17 mouse cellular contexts compared by ENCODE assay signal in genomic region chr17:25564481-25564880, GRCm38 (mm10). TPM values are rescaled to one million over a fixed set of nuclear protein-coding genes. Genes with fewer than 3 reads are reported as not detected.
A peak's percentile ranks its signal among the peaks of the same experiment; 100 is the strongest.
DNase-seq lines count a peak whose midpoint lies in the region; ATAC-seq and TF ChIP-seq lines count a peak whose summit lies in the region.
"Had no signal": no experiment of that assay in that cellular context is flagged by ENCODE, and none has a peak within 500 bp of the region (broad histone marks: within the 10 kb centered on the region; RNA-seq: fewer than 3 reads in every experiment).

No protein-coding gene starts in this region.

- H3K27ac ChIP-seq in midbrain, postnatal 0 days (ENCODE audit: low read depth, low read length), result 0 out of 2 replicates have a peak overlapping the region, but pooled peaks have one; percentile 14
- no peak overlapping the region for H3K27ac ChIP-seq in midbrain, embryonic 14.5 days (replicated peaks; ENCODE audit: low read depth, low read length)
- H3K27ac ChIP-seq in forebrain, postnatal 0 days (ENCODE audit: low read depth, low read length), result peak overlapping the region; percentile 40; the same call in 1 of the 2 replicates
- H3K27ac ChIP-seq: limb, embryonic 15.5 days had no signal

- TF ChIP-seq CTCF in midbrain, postnatal 0 days (IDR thresholded peaks at IDR 0.05), result no peak
- no peak for TF ChIP-seq CTCF in forebrain, postnatal 0 days (IDR thresholded peaks at IDR 0.05; ENCODE audit: low read depth)

- H3K9ac ChIP-seq in midbrain, postnatal 0 days (replicated peaks; ENCODE audit: low read length, poor library complexity, severe bottlenecking), result no peak overlapping the region
- H3K9ac ChIP-seq in midbrain, embryonic 14.5 days (replicated peaks; ENCODE audit: low read length), result no peak overlapping the region
- no peak overlapping the region for H3K9ac ChIP-seq in forebrain, postnatal 0 days
- H3K9ac ChIP-seq: limb, embryonic 15.5 days had no signal

- DNase-seq in frontal cortex, postnatal 10 days (ENCODE audit: low spot score in 2 of 2), result peak; percentile 52 to 63
- no peak for DNase-seq in frontal cortex, adult 2 months (ENCODE audit: extremely low spot score in 1 of 2, low spot score in 1 of 2)
- DNase-seq in midbrain, postnatal 0 days (ENCODE audit: low spot score), result peak; percentile 62
- DNase-seq in midbrain, embryonic 14.5 days, result no peak
- DNase-seq in forebrain, postnatal 0 days, result peak; percentile 57
- peak; percentile 32 to 84 for DNase-seq in layer of hippocampus, postnatal 14 days (ENCODE audit: low spot score in 2 of 2)
- DNase-seq in kidney, adult 11 months, result no peak
- DNase-seq in spleen, postnatal 10 days (ENCODE audit: low spot score in 2 of 2), result no peak
- DNase-seq: adrenal gland, postnatal 36 days; gastrocnemius, postnatal 10 days; heart, postnatal 36 days; kidney, adult 8-10 months; lung, adult 18-20 months; right cerebral cortex, postnatal 25 days had no signal

- H3K27me3 ChIP-seq in midbrain, postnatal 0 days (ENCODE audit: insufficient read depth, low read length), result peaks cover 6% of the 10 kb centered on the region; the same call in 1 of the 2 replicates
- H3K27me3 ChIP-seq in midbrain, embryonic 14.5 days (ENCODE audit: control insufficient read depth, insufficient read depth, low read length), result peaks cover 13% of the 10 kb centered on the region
- no peaks in the 10 kb centered on the region for H3K27me3 ChIP-seq in forebrain, postnatal 0 days (ENCODE audit: insufficient read depth, low read length)

- peaks cover 3% of the 10 kb centered on the region; the same call in 1 of the 2 replicates for H3K4me1 ChIP-seq in midbrain, postnatal 0 days (ENCODE audit: insufficient read depth, low read length)
- H3K4me1 ChIP-seq in midbrain, embryonic 14.5 days (ENCODE audit: control insufficient read depth, insufficient read depth, low read length), result peaks cover 27% of the 10 kb centered on the region
- H3K4me1 ChIP-seq in forebrain, postnatal 0 days (ENCODE audit: insufficient read depth), result peaks cover 9% of the 10 kb centered on the region; the same call in 1 of the 2 replicates

- no peaks in the 10 kb centered on the region for H3K9me3 ChIP-seq in midbrain, postnatal 0 days (ENCODE audit: low read length)
- H3K9me3 ChIP-seq in midbrain, embryonic 14.5 days (ENCODE audit: control insufficient read depth, low read length), result no peaks in the 10 kb centered on the region
- no peaks in the 10 kb centered on the region for H3K9me3 ChIP-seq in forebrain, postnatal 0 days (ENCODE audit: low read length)
- H3K9me3 ChIP-seq: limb, embryonic 15.5 days had no signal

- no peak overlapping the region for H3K4me3 ChIP-seq in midbrain, postnatal 0 days (ENCODE audit: low read depth, low read length)
- H3K4me3 ChIP-seq in midbrain, embryonic 14.5 days (replicated peaks; ENCODE audit: low read depth, low read length), result no peak overlapping the region
- no peak overlapping the region for H3K4me3 ChIP-seq in forebrain, postnatal 0 days (ENCODE audit: low read depth, low read length)
- H3K4me3 ChIP-seq: erythroblast, embryonic 14.5 days; limb, embryonic 15.5 days had no signal

- H3K4me2 ChIP-seq in midbrain, postnatal 0 days (ENCODE audit: low read depth, low read length, poor library complexity, severe bottlenecking), result no peak overlapping the region
- no peak overlapping the region for H3K4me2 ChIP-seq in midbrain, embryonic 14.5 days (ENCODE audit: low read length)
- H3K4me2 ChIP-seq in forebrain, postnatal 0 days (ENCODE audit: low read depth), result peak overlapping the region; percentile 8; the same call in 1 of the 2 replicates
- H3K4me2 ChIP-seq: limb, embryonic 15.5 days had no signal

- ATAC-seq in midbrain, postnatal 0 days (ENCODE audit: low FRiP score), result no peak
- no peak for ATAC-seq in midbrain, embryonic 14.5 days (ENCODE audit: low FRiP score, low TSS enrichment)
- ATAC-seq in forebrain, postnatal 0 days, result no peak

- H3K36me3 ChIP-seq in midbrain, postnatal 0 days (ENCODE audit: insufficient read depth, low read length), result no peaks in the 10 kb centered on the region
- no peaks in the 10 kb centered on the region for H3K36me3 ChIP-seq in midbrain, embryonic 14.5 days (ENCODE audit: control insufficient read depth, insufficient read depth, low read length)
- no peaks in the 10 kb centered on the region for H3K36me3 ChIP-seq in forebrain, postnatal 0 days (ENCODE audit: insufficient read depth)

- 69% methylated on average over 5 of the region's 5 CpGs for WGBS in midbrain, postnatal 0 days
- WGBS in midbrain, embryonic 14.5 days, result 74% methylated on average over 5 of the region's 5 CpGs
- WGBS in forebrain, postnatal 0 days, result 46% methylated on average over 5 of the region's 5 CpGs

RNA-seq across cellular contexts. Expression of gene Sox8, which starts 6.0 kb away (rescaled TPM):
- polyA plus RNA-seq in frontal cortex, adult 2 months (2012; rRNA removed), result 41.2 and 43.2 TPM in 2 replicates
- total RNA-seq in midbrain, postnatal 0 days (2014; rRNA removed), result 21.5 and 31.0 TPM in 2 replicates
- polyA plus RNA-seq in midbrain, postnatal 0 days (2015; fragmentation: Nextera tagmentation; extraction: Ambion mirVana), result 16.3 and 19.9 TPM in 2 replicates
- polyA plus RNA-seq in midbrain, embryonic 14.5 days (2014; fragmentation: Nextera tagmentation; extraction: Ambion mirVana), result 8.0 and 13.5 TPM in 2 replicates
- total RNA-seq in forebrain, postnatal 0 days (2014; rRNA removed), result 26.6 and 27.4 TPM in 2 replicates
- polyA plus RNA-seq in forebrain, postnatal 0 days (2015; fragmentation: Nextera tagmentation; extraction: Ambion mirVana), result 20.8 and 22.6 TPM in 2 replicates
- 10 to 100 TPM; 78.2 to 81.1 TPM for total RNA-seq in layer of hippocampus, postnatal 14 days (2021)
- total RNA-seq: MEL had no signal
- polyA plus RNA-seq: erythroblast, embryonic 14.5 days had no signal

RNA-seq across cellular contexts. Expression of gene Lmf1, which starts 14.4 kb away (rescaled TPM):
- polyA plus RNA-seq in frontal cortex, adult 2 months (2012; rRNA removed), result 17.1 and 18.3 TPM in 2 replicates
- 27.3 and 27.6 TPM in 2 replicates for total RNA-seq in midbrain, postnatal 0 days (2014; rRNA removed)
- 19.8 and 23.0 TPM in 2 replicates for polyA plus RNA-seq in midbrain, postnatal 0 days (2015; fragmentation: Nextera tagmentation; extraction: Ambion mirVana)
- polyA plus RNA-seq in midbrain, embryonic 14.5 days (2014; fragmentation: Nextera tagmentation; extraction: Ambion mirVana), result 19.5 and 20.8 TPM in 2 replicates
- 21.5 and 28.1 TPM in 2 replicates for total RNA-seq in forebrain, postnatal 0 days (2014; rRNA removed)
- 13.9 and 17.8 TPM in 2 replicates for polyA plus RNA-seq in forebrain, postnatal 0 days (2015; fragmentation: Nextera tagmentation; extraction: Ambion mirVana)
- total RNA-seq in layer of hippocampus, postnatal 14 days (2021), result 10 to 100 TPM; 26.2 to 27.2 TPM

Comparison
In these comparisons a context has a peak if more than half of its experiments do, and no peak if none do; other contexts are left out.
1. DNase-seq: peak in frontal cortex, postnatal 10 days (2 of 2), midbrain, postnatal 0 days (single experiment), forebrain, postnatal 0 days (single experiment) and layer of hippocampus, postnatal 14 days (2 of 2); none in frontal cortex, adult 2 months (0 of 2), midbrain, embryonic 14.5 days (single experiment), kidney, adult 11 months (single experiment) and spleen, postnatal 10 days (0 of 2).